Mouse (Mus musculus) midbrain, embryonic 12.5 days (tissue): ENCODE measurements around the gene Mob3b. TPM values are rescaled to one million over a fixed set of nuclear protein-coding genes. Genes with fewer than 3 reads are reported as not detected.

Source experiments
- ATAC-seq: fragments of 200-750 bp; cut with Nextera tagmentation; 2 replicates; pipeline ENCODE4 v1.8.0; 2017; ENCODE audit warnings: low read depth, moderate TSS enrichment, moderate library complexity; ENCODE audit not compliant: low FRiP score
- H3K27ac ChIP-seq: fragments of 300-500 bp; sonication (generic); replicated peaks from 2 replicates; pipeline ENCODE4 v1.5.1; 2016; ENCODE audit warnings: mild to moderate bottlenecking
- H3K27me3 ChIP-seq: fragments of 300-500 bp; sonication (generic); 2 replicates; pipeline ENCODE4 v1.6.1; 2016; ENCODE audit warnings: mild to moderate bottlenecking
- H3K36me3 ChIP-seq: fragments of 300-500 bp; sonication (generic); 2 replicates; pipeline ENCODE4 v1.6.1; 2016
- H3K4me1 ChIP-seq: fragments of 300-500 bp; sonication (generic); 2 replicates; pipeline ENCODE4 v1.6.1; 2016
- H3K4me2 ChIP-seq: fragments of 300-500 bp; sonication (generic); replicated peaks from 2 replicates; pipeline ENCODE4 v1.6.1; 2016; ENCODE audit warnings: mild to moderate bottlenecking, moderate library complexity
- H3K4me3 ChIP-seq: fragments of 300-500 bp; sonication (generic); 2 replicates; pipeline ENCODE4 v1.5.1; 2016; ENCODE audit warnings: mild to moderate bottlenecking
- H3K9ac ChIP-seq: fragments of 300-500 bp; sonication (generic); replicated peaks from 2 replicates; pipeline ENCODE4 v1.6.1; 2016; ENCODE audit warnings: mild to moderate bottlenecking, moderate library complexity
- H3K9me3 ChIP-seq: fragments of 300-500 bp; sonication (generic); 2 replicates; pipeline ENCODE4 v1.6.1; 2016; ENCODE audit warnings: mild to moderate bottlenecking
- WGBS: fragments of 180-500 bp; shearing (Covaris S2); methylation state at CpG from one replicate; pipeline ENCODE4 v1.1.7; 2016; 5-methylcytosine and 5-hydroxymethylcytosine counted together
- polyA plus RNA-seq: library from polyadenylated mRNA; unstranded; fragments of >200 nt; fragmentation: Nextera tagmentation; extraction: Ambion mirVana; gene quantifications from 2 replicates; pipeline ENCODE4 v1.2.1, GENCODE M21; 2016

Gene Mob3b
- 23.1 and 28.0 TPM in 2 replicates for polyA plus RNA-seq

DNA sequence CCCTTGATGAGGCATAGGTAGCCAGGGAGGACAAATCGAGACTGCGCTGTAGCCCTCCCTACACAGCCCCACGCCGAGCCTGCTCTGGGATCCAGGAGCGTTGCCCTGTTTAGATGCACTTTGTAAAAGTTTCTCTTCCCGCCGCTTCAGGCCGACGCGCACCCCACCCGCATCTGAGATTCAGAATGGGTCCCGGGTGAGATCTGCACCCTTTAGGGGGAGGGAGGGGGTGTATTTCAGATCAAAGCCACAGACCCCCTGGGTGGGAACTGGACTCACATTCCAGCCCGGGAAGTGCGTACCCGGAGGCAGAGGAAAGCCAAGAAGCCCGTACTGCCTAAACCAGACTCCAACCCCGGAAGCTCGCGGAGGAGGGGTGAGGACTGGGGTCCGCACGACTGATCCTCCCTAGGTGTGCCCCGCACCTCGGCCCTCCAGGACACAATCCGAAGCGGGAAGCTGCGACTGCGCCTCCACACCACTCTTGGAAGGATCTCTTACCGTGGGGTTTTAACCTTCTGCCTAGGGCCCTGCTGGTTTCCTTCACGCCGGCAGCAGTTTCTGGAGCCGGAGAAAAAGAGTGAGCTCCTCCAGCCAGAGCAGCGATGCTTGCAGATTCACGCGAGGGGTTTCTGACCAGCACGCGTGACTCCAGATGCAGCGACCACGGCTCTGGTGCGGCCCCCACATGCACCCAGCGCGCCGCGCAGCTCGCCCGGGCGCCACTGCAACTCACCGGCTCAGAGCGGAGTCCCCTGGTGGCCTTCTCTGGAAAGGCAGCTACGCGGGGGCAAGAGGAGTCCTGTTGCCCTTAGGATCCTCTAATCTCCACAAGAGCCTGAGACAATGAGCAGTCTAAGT lies at the start of gene Mob3b:
TSS of gene Mob3b (minus strand) at position 734 of the 861 bp plus-strand sequence.
- H3K4me2 ChIP-seq: peak within 1 kb of the TSS; percentile 72
- no peaks in the 10 kb centered on the region for H3K36me3 ChIP-seq
- no peaks in the 10 kb centered on the region for H3K9me3 ChIP-seq
- WGBS: under 1% methylated on average over 50 of the region's 50 CpGs
- peaks cover 19% of the 10 kb centered on the region for H3K4me1 ChIP-seq
- peak within 1 kb of the TSS; percentile 57 for H3K9ac ChIP-seq
- peaks cover 6% of the 10 kb centered on the region for H3K27me3 ChIP-seq
- peak within 1 kb of the TSS; percentile 72 for H3K27ac ChIP-seq
- H3K4me3 ChIP-seq: peak within 1 kb of the TSS; percentile 63
- ATAC-seq: peak; percentile 83

DNA sequence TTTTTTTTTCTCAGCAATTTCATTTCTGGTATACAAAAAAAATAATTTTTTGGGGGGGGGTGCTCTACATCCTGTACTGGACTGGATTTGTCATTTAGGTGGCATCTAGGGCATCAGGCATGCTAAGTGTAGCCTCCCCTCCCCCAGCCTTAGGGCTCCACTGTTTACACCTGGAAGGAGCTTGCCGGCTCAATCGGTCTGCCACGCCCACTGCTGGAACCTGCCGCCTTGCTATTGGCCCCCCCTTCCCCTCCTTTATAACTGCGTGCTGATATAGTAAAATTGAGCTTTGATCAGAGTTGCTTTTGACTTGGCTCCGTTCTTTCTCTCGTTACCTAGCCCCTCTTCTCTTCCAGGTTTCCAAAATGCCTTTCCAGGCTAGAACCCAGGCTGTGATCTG lies 47.4 kb upstream of the Mob3b start:
- Histone ChIP-seq H3K9ac (no peak overlapping the region), H3K36me3 (peaks cover 41% of the 10 kb centered on the region), H3K4me2 (no peak overlapping the region), H3K27me3 (no peaks in the 10 kb centered on the region), H3K4me1 (no peaks in the 10 kb centered on the region), H3K4me3 (no peak overlapping the region), H3K27ac (no peak overlapping the region), H3K9me3 (no peaks in the 10 kb centered on the region)
- no peak for ATAC-seq
- 70% methylated on average over 7 of the region's 7 CpGs for WGBS

DNA sequence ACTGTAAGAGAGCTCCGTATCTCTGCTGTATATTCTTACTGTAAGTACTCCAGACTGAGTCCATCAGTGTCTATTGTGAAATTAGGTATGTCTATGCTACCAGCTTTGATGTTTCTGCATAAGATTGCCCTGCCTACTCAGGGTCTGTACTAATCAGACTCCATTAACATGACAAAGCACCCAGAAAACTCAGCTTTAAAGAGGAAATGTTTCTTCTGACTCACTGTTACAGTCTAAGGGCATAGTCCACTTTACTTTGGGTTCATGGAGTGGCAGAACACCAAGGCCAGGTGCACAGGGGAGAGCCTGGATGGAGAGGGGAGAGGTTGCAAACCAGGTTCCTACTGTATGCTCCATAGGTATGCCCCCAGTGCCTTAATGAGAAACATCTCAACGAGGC lies 46.4 kb upstream of the Mob3b start:
- ATAC-seq: no peak
- Histone ChIP-seq H3K9me3 (no peaks in the 10 kb centered on the region), H3K27me3 (no peaks in the 10 kb centered on the region), H3K36me3 (peaks cover 47% of the 10 kb centered on the region), H3K9ac (no peak overlapping the region), H3K27ac (no peak overlapping the region), H3K4me3 (no peak overlapping the region), H3K4me1 (no peaks in the 10 kb centered on the region), H3K4me2 (no peak overlapping the region)
- 92% methylated on average over 2 of the region's 2 CpGs for WGBS

DNA sequence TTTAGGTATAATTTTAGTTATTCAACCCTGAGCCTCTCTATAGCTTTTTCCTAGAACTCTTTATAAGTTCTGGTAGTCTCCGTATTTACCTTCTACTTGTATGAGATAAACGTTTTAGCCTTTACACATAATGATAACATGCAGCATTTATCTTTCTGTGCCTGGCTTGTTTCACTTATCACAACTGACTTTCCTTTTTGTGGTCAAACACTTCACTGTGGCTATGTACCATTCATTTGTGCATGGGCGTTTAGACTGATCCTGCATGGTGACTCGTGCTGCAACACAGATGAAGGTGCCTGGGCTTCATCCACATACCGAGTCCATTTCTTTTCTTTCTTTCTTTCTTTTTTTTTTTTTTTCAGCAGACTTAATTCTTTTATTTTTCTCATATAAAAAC lies 44.4 kb upstream of the Mob3b start:
- H3K4me1 ChIP-seq: no peaks in the 10 kb centered on the region
- H3K27me3 ChIP-seq: no peaks in the 10 kb centered on the region
- no peak overlapping the region for H3K4me3 ChIP-seq
- WGBS: 95% methylated on average over 5 of the region's 5 CpGs
- H3K9me3 ChIP-seq: no peaks in the 10 kb centered on the region
- no peak overlapping the region for H3K27ac ChIP-seq
- H3K9ac ChIP-seq: no peak overlapping the region
- peaks cover 53% of the 10 kb centered on the region for H3K36me3 ChIP-seq
- ATAC-seq: no peak
- no peak overlapping the region for H3K4me2 ChIP-seq

DNA sequence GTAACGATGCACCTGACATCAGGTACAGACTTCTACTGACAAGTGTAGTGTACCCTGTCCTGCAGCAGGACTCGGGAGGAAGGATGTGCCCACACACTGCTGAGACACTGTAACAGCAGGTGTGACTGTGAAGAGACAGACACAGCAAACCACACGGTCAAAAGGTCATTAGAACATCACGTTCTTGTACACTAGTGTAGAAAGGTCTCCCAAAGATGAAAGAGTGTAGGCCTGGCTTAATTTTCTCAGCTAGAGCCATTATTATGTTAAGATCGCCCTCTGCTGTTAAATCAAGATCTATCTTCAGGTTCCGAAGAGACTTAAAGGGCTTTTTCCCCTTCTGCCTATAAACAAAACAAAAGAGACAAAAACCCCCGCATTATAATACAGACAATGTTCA lies 35.4 kb upstream of the Mob3b start:
- 0 out of 2 replicates have a peak, but pooled peaks have one; percentile 30 for ATAC-seq
- WGBS: 44% methylated on average over 7 of the region's 7 CpGs
- H3K4me1 ChIP-seq: no peaks in the 10 kb centered on the region
- no peaks in the 10 kb centered on the region for H3K9me3 ChIP-seq
- H3K27me3 ChIP-seq: no peaks in the 10 kb centered on the region
- H3K9ac ChIP-seq: no peak overlapping the region
- no peak overlapping the region for H3K4me2 ChIP-seq
- peaks cover 17% of the 10 kb centered on the region for H3K36me3 ChIP-seq
- H3K4me3 ChIP-seq: no peak overlapping the region
- H3K27ac ChIP-seq: no peak overlapping the region

DNA sequence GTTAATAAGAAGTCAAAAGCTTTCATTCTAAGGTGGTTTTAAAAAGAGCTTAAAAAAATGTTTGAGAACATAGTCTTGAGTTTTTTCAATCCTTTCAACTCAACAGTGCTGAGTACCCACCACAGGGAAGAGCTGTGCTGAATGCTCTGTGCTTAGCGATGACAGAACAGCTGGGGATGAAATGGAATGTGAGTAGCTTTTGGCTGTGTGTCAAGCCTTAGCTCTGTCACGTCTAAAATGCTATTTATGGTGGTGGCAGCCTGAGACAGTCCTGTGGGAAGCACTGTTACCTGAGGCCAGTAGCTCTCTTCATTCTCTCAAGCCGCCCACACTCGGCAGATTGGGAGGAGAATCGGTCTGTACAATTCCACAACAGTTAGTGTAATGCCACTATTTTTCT lies 32.5 kb upstream of the Mob3b start:
- Histone ChIP-seq H3K36me3 (peaks cover 10% of the 10 kb centered on the region; the same call in 1 of the 2 replicates), H3K27ac (no peak overlapping the region), H3K9ac (no peak overlapping the region), H3K9me3 (0 out of 2 replicates have a peak, but pooled peaks cover 3% of the 10 kb centered on the region), H3K4me1 (no peaks in the 10 kb centered on the region), H3K4me3 (no peak overlapping the region), H3K27me3 (no peaks in the 10 kb centered on the region), H3K4me2 (no peak overlapping the region)
- ATAC-seq: no peak
- WGBS: 83% methylated on average over 5 of the region's 5 CpGs

DNA sequence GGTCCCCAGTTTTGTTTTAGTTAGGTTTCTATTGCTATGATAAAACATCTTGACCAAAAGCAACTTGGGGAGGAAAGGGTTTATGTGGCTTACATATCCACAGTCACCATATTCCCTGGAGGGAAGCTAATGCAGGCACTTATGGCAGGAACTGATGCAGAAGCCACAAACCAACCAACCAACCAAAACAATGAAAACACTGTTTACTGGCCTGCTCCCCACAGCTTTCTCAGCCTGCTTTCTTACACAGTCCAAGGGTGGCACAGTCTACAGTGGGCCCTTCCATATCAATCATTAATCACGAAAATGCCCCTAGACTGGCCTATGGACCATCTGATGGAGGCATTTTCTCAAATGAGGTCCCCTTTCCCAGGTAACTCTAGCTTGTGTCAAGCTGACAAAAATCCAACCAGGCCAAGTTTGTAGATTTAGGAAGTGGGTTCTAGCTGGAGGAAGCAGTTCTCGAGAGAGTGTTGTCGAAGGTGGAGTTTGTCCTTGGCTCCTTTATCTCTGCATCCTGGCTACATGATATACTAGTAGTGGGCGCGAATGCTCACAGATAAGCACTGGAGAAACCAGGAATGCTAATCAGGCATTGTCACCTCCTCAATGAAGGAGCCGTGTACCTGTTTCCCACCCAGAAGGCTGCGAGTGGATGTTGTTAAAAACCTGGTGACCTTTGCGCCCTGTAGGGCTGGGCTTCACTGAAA lies 30.5 kb upstream of the Mob3b start:
- H3K27me3 ChIP-seq: no peaks in the 10 kb centered on the region

DNA sequence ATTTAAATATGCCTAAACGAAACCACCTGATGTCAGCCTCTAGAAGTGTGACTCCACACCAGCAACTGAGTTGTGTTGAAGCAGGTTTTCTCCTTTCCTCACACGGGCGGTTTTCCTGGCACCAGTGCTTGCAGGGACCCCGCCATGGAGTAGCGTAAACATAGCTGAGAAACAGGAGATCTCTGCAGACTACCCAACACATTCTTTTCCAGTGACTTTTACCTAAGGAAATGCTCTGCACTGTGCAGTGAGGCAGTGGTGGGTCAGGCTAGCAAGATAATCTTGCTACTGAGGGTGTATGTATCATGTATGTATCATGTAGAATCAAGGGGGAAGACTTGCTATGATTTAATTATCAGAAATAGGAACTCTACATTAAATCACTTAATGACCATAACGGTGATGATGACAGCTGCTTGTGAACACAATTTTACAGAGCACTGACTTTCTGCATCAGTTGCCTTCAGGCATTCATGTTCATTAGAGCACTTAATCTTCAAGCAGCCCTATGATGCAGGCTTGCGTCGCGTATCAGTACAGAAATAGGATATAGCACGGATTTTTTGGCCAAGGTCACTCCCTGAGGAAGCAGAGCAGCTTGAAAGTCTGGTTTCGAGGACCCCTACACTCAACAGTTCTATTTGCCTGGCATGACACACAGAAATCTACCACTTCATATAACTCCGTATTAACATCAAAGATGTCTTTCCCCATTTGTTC lies 20.8 kb upstream of the Mob3b start:
- H3K4me3 ChIP-seq: no peak overlapping the region
- H3K27ac ChIP-seq: no peak overlapping the region
- H3K4me1 ChIP-seq: no peaks in the 10 kb centered on the region
- no peaks in the 10 kb centered on the region for H3K9me3 ChIP-seq
- WGBS: 78% methylated on average over 12 of the region's 12 CpGs
- no peaks in the 10 kb centered on the region for H3K27me3 ChIP-seq
- H3K4me2 ChIP-seq: no peak overlapping the region
- H3K36me3 ChIP-seq: no peaks in the 10 kb centered on the region
- ATAC-seq: no peak
- H3K9ac ChIP-seq: no peak overlapping the region

More for the DNA sequence above, 30.5 kb upstream of the Mob3b start:
- H3K9ac ChIP-seq: no peak overlapping the region
- 0 out of 2 replicates have a peak, but pooled peaks cover 3% of the 10 kb centered on the region for H3K9me3 ChIP-seq
- no peak for ATAC-seq
- H3K4me2 ChIP-seq: no peak overlapping the region
- 91% methylated on average over 8 of the region's 8 CpGs for WGBS
- H3K4me1 ChIP-seq: no peaks in the 10 kb centered on the region
- H3K4me3 ChIP-seq: no peak overlapping the region
- H3K36me3 ChIP-seq: 0 out of 2 replicates have a peak, but pooled peaks cover 5% of the 10 kb centered on the region
- H3K27ac ChIP-seq: no peak overlapping the region

DNA sequence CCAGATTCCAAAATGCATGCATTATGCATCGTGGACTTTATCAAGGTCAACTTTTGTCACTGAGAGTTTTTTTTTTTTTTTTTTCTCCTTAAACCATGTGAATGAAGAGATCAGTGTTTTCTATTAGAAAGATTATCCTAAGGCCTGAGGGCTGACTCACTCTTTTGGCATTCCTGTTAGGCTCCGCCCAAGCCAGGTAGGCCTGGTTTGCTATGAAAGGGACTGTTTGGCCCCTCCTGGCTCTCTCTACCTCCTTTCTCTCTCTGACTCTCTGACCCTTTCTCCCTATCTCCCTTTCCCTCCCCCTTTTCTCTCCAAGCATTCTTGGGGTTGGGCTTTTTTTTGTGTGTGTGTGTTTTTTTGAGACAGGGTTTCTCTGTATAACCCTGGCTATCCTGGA lies 18.3 kb upstream of the Mob3b start:
- Histone ChIP-seq H3K4me1 (no peaks in the 10 kb centered on the region), H3K9me3 (no peaks in the 10 kb centered on the region), H3K9ac (no peak overlapping the region), H3K4me3 (no peak overlapping the region), H3K4me2 (no peak overlapping the region), H3K36me3 (no peaks in the 10 kb centered on the region), H3K27ac (no peak overlapping the region), H3K27me3 (no peaks in the 10 kb centered on the region)
- no peak for ATAC-seq
- 89% methylated on average over 2 of the region's 2 CpGs for WGBS

DNA sequence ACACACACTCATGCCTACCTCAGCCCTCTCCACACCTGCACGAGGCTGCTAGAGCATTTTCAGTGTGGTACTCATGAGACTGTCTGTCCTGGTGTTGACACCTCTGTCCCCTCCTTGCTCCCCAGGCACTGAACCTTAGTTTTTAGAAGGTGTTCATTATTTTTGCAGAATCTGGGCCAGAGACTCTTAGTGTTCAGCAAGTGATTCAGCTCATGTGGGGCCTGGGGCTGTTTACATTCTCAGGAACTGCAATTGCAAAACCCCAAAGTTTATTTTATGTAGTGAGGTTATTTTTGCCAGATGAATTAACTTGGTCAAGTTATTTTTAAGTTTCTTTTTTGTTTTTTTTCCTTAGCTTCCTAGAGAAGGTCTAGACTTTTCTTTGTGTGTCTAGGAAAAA lies 16.3 kb upstream of the Mob3b start:
- H3K9ac ChIP-seq: no peak overlapping the region
- H3K4me2 ChIP-seq: no peak overlapping the region
- no peak overlapping the region for H3K27ac ChIP-seq
- no peaks in the 10 kb centered on the region for H3K9me3 ChIP-seq
- H3K36me3 ChIP-seq: no peaks in the 10 kb centered on the region
- 73% methylated on average over 1 of the region's 1 CpGs for WGBS
- ATAC-seq: no peak
- no peaks in the 10 kb centered on the region for H3K27me3 ChIP-seq
- H3K4me3 ChIP-seq: no peak overlapping the region
- 0 out of 2 replicates have a peak, but pooled peaks cover 4% of the 10 kb centered on the region for H3K4me1 ChIP-seq

DNA sequence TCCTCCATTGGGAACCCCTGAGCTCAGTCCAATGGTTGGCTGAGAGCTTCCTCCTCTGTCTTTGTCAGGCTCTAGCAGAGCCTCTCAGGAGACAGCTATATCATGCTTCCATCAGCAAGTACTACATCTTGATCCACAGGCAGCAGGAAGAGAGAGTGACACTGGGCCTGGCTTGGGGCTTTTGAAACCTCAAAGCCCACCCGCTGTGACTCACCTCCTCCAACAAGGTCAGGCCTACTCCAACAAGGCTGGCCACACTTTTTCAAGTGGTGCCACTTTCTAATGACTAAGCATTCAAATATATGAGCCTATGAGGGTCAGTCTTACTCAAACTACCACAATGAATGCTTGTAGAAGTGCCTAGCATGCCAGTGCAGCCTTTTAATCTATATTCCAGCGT lies 15.2 kb upstream of the Mob3b start:
- Histone ChIP-seq H3K4me1 (0 out of 2 replicates have a peak, but pooled peaks cover 4% of the 10 kb centered on the region), H3K9me3 (no peaks in the 10 kb centered on the region), H3K9ac (no peak overlapping the region), H3K27me3 (no peaks in the 10 kb centered on the region), H3K27ac (no peak overlapping the region), H3K36me3 (no peaks in the 10 kb centered on the region), H3K4me3 (no peak overlapping the region), H3K4me2 (no peak overlapping the region)
- WGBS: 91% methylated on average over 2 of the region's 2 CpGs
- no peak for ATAC-seq
